12 mouse cellular contexts compared by ENCODE assay signal in genomic region chr3:107737609-107738190, GRCm38 (mm10).
"Had no signal": no experiment of that assay in that cellular context is flagged by ENCODE, and none has a peak within 500 bp of the region (broad histone marks: within the 10 kb centered on the region; RNA-seq: fewer than 3 reads in every experiment).

No protein-coding gene starts in this region.

- H3K4me2 ChIP-seq: limb, embryonic 15.5 days; liver, embryonic 12.5 days; lung, embryonic 14.5 days; midbrain, embryonic 12.5 days; neural tube, embryonic 15.5 days had no signal

- DNase-seq: kidney, postnatal 14 days; lung, embryonic 14.5 days; lung, postnatal 14 days; thymus, postnatal 14 days had no signal

- H3K9ac ChIP-seq: limb, embryonic 15.5 days; liver, embryonic 12.5 days; lung, embryonic 14.5 days; midbrain, embryonic 12.5 days; neural tube, embryonic 15.5 days had no signal

- H3K9me3 ChIP-seq: limb, embryonic 15.5 days; liver, embryonic 12.5 days; megakaryocyte, embryonic 14.5 days; midbrain, embryonic 12.5 days; neural tube, embryonic 15.5 days had no signal

- H3K27ac ChIP-seq: left cerebral cortex, adult 2 months; limb, embryonic 15.5 days; liver, embryonic 12.5 days; macrophage; midbrain, embryonic 12.5 days; neural tube, embryonic 15.5 days; stomach, postnatal 0 days had no signal

- H3K4me3 ChIP-seq: left cerebral cortex, adult 2 months; limb, embryonic 15.5 days; liver, embryonic 12.5 days; megakaryocyte, embryonic 14.5 days; midbrain, embryonic 12.5 days; neural tube, embryonic 15.5 days had no signal

- H3K27me3 ChIP-seq: limb, embryonic 15.5 days; liver, embryonic 12.5 days; midbrain, embryonic 12.5 days; neural tube, embryonic 15.5 days had no signal

- ATAC-seq: liver, embryonic 12.5 days had no signal

- H3K36me3 ChIP-seq: neural tube, embryonic 15.5 days had no signal
